In genomic region chr8:4678908-4679545, GRCm38 (mm10) we compare ENCODE assay signal across 8 mouse cellular contexts.
A peak's percentile ranks its signal among the peaks of the same experiment; 100 is the strongest.
DNase-seq lines count a peak whose midpoint lies in the region; ATAC-seq and TF ChIP-seq lines count a peak whose summit lies in the region.

No protein-coding gene starts in this region.

- H3K27ac ChIP-seq in forebrain, embryonic 13.5 days: peak overlapping the region; percentile 98; the same call in 1 of the 2 replicates
- H3K27ac ChIP-seq in kidney, postnatal 0 days: peak overlapping the region; percentile 96

- peak overlapping the region; percentile 54 for H3K4me2 ChIP-seq in forebrain, embryonic 13.5 days
- peak overlapping the region; percentile 56 for H3K4me2 ChIP-seq in kidney, postnatal 0 days (ENCODE audit: low read length)

- H3K9ac ChIP-seq in forebrain, embryonic 13.5 days: 0 out of 2 replicates have a peak overlapping the region, but pooled peaks have one; percentile 69
- no peak overlapping the region for H3K9ac ChIP-seq in kidney, postnatal 0 days (ENCODE audit: low read depth, low read length)

- no peak for TF ChIP-seq CTCF in kidney, postnatal 0 days (IDR thresholded peaks at IDR 0.05; ENCODE audit: low read depth)

- peak; percentile 16 to 25 for DNase-seq in left cerebral cortex, adult 9 months (ENCODE audit: low spot score in 2 of 2)
- no peak for DNase-seq in left cerebral cortex, adult 18-20 months (ENCODE audit: low spot score in 2 of 2)
- peak; percentile 47 for DNase-seq in ZHBTc4 (ENCODE audit: low read depth, low spot score)
- DNase-seq in kidney, postnatal 0 days (ENCODE audit: low spot score): peak; percentile 17
- DNase-seq in thymus, postnatal 4 days: peak; percentile 31
- DNase-seq in adrenal gland, postnatal 10 days: no peak

- no peak; the same call in 1 of the 2 replicates for ATAC-seq in forebrain, embryonic 13.5 days
- no peak for ATAC-seq in kidney, postnatal 0 days (replicated peaks; ENCODE audit: low FRiP score, low read depth)
- peak; percentile 3 for ATAC-seq in megakaryocyte-erythroid progenitor cell, adult 5-6 weeks (replicated peaks; ENCODE audit: low FRiP score, low TSS enrichment, poor library complexity, severe bottlenecking)

- no peaks in the 10 kb centered on the region for H3K27me3 ChIP-seq in forebrain, embryonic 13.5 days
- H3K27me3 ChIP-seq in kidney, postnatal 0 days (ENCODE audit: insufficient read depth, low read length): no peaks in the 10 kb centered on the region

- no peaks in the 10 kb centered on the region; the same call in 1 of the 2 replicates for H3K9me3 ChIP-seq in forebrain, embryonic 13.5 days (replicated peaks)
- no peaks in the 10 kb centered on the region for H3K9me3 ChIP-seq in kidney, postnatal 0 days (replicated peaks; ENCODE audit: low read length)

- WGBS in forebrain, embryonic 13.5 days: 79% methylated on average over 8 of the region's 8 CpGs
- WGBS in kidney, postnatal 0 days: 80% methylated on average over 8 of the region's 8 CpGs

- H3K36me3 ChIP-seq in forebrain, embryonic 13.5 days (ENCODE audit: poor library complexity, severe bottlenecking): no peaks in the 10 kb centered on the region
- H3K36me3 ChIP-seq in kidney, postnatal 0 days (ENCODE audit: insufficient read depth, low read length): no peaks in the 10 kb centered on the region

- peaks cover 5% of the 10 kb centered on the region; the same call in 1 of the 2 replicates for H3K4me1 ChIP-seq in forebrain, embryonic 13.5 days
- no peaks in the 10 kb centered on the region for H3K4me1 ChIP-seq in kidney, postnatal 0 days (replicated peaks; ENCODE audit: insufficient read depth, low read length)

- H3K4me3 ChIP-seq in forebrain, embryonic 13.5 days: peak overlapping the region; percentile 65
- peak overlapping the region; percentile 58 for H3K4me3 ChIP-seq in kidney, postnatal 0 days (replicated peaks; ENCODE audit: low read depth, low read length)

Comparison
In these comparisons a context has a peak if more than half of its experiments do, and no peak if none do; other contexts are left out.
1. DNase-seq: peak in left cerebral cortex, adult 9 months (2 of 2), ZHBTc4 (single experiment), kidney, postnatal 0 days (single experiment) and thymus, postnatal 4 days (single experiment); none in left cerebral cortex, adult 18-20 months (0 of 2) and adrenal gland, postnatal 10 days (single experiment).